Mouse (Mus musculus): ENCODE data around the gene Asb3. TPM values are rescaled to one million over a fixed set of nuclear protein-coding genes. Genes with fewer than 3 reads are reported as not detected.
"Not testable (repeated sequence)": the region's sequence is repeated elsewhere in the genome, so short reads cannot be mapped to it uniquely, and the experiment has no call there.

Asb3 gene
- total RNA-seq, 2 experiments from 2014 or later: 12.0 to 15.3 TPM

DNA sequence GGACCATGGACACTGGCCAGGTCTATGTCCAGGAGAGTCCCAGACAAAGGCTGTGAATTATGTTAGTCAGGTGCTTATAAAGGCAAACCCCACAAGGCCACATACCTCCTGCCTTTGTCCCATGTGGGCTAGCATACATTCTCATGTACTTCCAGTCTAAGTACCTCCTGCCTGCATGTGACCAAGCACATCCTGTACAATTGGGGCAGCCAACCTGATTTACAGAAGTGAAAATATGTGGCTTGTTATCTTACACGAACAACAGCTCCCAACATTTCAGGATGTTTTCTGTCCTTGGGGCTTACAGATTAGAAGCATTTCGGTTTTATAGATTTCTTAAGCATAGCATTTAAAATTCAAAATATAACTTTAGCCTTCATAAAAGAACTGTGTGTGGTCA lies 114.8 kb downstream of the Asb3 start:
- DNase-seq: no peak

DNA sequence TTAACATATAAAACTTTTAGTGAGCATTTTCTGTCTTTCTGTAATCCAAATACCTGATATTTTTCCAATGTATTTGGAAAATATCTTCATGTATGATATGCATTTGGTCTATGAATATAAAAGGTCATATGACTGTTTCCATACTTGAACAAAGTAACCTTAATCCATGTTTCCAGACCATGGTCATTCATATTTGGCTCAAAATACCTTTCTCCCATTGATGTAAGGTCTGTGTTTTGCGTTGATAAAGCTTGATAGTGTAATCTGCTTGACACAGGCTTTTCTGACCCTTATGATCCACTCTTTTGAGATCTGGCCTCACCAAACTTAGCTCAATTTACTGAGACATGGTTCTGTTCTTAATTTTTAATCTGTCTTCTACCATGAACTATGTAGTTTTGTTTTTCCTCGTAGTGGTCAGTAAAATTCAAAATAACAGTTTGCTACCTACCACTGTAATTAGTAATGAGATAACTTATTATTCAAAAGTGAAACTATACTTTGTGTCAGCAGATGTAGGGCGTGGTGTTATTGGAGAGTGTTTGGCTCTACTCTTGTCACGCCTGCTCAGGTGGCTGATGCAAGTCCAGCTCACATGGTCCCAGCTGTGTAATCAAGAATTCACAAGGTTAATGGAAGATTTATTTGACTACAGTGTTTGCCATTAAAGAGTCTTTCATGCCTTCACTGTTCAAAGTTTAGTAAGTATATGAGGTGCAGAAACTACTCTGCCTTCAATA lies 116.1 kb downstream of the Asb3 start:
- peak in 1 of 2 experiments; percentile 4 for DNase-seq

DNA sequence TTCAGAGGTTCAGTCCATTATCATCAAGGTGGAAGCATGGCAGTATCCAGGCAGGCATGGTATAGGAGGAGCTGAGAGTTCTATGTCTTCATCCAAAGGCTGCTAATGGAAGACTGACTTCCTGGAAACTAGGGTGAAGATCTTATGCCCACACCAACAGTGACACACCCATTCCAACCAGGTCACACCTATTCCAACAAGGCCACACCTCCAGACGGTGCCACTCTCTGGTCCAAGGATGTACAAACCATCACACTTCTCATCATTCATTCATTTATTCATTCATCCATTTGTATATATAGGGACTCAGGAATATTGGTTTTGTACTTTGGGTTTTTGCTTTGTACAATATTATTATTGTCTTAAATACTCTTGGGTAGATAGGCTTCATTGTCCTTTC lies 124.5 kb downstream of the Asb3 start:
- not testable (repeated sequence) for DNase-seq

DNA sequence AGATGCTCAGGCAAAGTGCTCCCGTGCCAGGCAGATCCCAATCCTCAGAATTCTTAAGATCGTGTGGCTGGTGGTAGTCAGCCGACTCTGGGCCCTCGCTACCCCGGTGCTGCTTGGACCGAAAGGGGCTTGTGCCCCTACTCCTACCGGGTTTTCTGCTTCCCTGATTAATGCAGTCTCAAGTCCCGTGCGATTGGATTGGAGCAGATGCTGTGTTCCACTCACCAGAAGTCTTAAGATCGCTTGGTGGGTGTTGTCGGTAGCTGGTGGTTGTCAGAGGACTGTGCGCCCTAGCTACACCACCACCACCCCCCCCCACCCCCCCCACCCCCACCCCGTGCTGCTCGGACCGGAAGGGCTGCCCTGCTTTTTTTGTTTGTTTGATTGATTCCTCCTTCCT lies 132.2 kb downstream of the Asb3 start:
- not testable (repeated sequence) for DNase-seq

DNA sequence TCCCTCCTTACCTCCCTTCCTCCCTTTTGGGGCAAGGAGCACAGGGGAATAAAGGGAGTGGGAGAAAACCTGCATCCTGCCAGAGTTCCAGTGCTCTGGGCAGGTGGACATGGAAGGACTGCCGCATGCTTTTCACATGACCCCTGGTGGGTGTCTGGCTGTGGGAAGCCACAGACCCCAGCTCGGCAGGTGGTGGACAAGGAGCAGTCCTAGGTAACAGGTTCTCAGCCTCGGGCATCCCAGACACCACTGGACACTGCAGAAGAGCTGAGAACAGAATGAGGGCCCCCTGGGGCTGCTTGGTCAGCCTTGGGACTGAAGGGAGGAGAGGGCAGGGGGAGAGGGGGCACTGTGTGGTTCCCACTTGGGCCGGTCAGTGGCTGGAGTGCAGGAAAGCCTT lies 149.7 kb downstream of the Asb3 start:
- no peak for DNase-seq

DNA sequence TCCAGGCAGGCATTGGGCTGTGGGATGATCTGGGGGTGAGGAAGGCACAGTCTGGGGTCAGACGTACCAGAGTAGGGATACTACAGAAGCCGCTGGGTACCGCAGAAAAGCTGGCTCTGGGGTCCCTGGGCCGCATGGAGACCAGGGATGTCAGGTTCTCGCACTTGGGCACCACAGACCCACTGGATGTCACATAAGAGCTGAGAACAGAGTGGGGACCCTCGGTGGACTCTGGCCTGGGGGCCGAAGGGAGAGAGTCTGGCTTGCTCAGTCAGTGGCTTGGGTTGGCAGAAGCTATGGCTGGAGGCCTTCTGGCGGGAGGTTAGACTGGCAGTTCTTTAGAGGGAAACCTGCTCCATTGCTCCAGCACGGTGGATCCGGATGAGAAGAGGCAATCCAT lies 204.8 kb downstream of the Asb3 start:
- no peak for DNase-seq

GRCm38 (mm10) chr11:31090478-31090978 lies 205.3 kb downstream of the Asb3 start:
- no peak for DNase-seq

- DNase-seq: not testable (repeated sequence)
Observed at GRCm38 (mm10) chr11:31099519-31099918, 214.3 kb downstream of the Asb3 start.

DNA sequence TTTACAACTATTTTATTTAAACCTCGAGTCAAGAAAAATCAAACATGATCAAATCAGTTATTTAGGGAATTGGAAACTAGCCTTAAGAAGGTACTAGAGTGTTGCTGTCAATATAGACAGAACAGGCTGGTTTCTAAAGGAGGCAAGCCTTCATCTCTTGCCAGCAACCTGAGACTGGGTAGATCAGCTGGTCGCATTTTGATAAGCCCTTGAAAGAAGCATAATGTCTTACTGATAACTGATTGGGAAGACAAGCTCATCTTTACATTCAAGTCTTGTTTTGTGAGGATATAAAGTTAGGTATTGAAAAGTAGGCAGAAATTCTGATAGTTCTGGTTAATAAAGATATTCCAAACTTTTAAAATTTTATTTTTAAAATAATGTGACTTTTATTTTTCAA lies 217.0 kb downstream of the Asb3 start:
- no peak for DNase-seq

GRCm38 (mm10) chr11:31105364-31105763 lies 220.1 kb downstream of the Asb3 start:
- DNase-seq: no peak

DNA sequence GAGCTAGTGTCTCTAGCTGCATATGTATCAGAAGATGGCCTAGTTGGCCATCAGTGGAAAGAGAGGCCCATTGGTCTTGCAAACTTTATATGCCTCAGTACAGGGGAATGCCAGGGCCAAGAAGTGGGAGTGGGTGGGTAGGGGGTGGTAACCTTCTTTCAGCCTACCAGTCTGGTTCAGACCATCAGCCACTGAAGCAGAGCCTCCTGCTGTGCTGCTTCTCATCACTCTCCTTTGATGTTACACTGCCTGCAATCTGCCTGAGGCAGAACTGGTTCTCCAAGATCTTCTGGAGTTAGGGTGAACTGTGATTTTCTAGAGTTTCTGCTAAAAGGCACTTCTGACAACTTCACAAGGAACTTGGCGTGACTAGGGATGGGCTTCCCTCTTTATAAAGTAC lies 241.7 kb downstream of the Asb3 start:
- DNase-seq: not testable (repeated sequence)

DNA sequence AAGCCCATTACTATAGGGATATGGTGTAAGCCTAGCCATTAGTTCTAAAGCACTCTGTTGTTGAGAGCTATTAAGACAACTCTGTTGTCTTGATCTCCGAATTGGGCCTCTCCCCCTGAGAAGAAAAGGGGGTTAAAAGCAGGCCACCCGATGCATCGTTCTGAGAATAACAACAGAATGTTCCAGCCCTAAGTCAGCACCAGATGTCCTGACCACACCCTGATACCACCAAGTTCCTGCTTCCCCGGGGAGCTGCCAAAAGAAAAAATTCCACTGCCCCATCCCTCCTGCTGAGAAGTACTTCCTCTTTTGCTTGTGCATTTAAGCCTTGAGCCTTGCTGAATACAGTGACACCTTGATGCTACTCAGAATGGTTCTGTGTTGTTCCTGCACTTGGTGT lies 248.5 kb downstream of the Asb3 start:
- DNase-seq: not testable (repeated sequence)

- DNase-seq: not testable (repeated sequence)
Observed at GRCm38 (mm10) chr11:31134824-31135223, 249.6 kb downstream of the Asb3 start.

DNA sequence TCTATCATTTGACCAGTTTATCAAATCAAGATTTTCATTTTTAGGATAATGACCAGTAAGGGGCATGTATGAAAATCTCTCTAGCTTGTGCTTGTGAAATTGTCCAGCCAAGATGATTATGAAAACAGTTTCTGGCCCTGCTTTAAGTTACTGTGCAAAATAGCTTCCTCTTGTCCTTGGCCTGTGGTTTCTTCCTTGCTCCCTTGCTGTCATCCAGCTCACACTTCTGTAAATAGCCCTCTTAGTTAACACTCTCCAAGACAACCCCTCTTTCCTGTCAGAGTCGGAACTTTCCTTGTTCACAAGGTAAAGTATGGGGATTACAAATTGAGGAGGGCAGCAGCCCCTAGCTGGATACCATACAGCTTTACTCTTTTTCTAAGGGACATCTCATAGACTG lies 253.2 kb downstream of the Asb3 start:
- not testable (repeated sequence) for DNase-seq

Other genes with a start within 250 kb of the Asb3 start
- gene Acyp2, start 235.8 kb upstream of the Asb3 start, total RNA-seq (2021): 10 to 100 TPM; 38.8 to 41.2 TPM
- gene Psme4, start 113.7 kb upstream of the Asb3 start, total RNA-seq (2021): 10 to 100 TPM; 58.9 to 81.1 TPM
- 1 to 10 TPM in 1 of 2 experiments, under 1 TPM in 1; 0.76 to 1.3 TPM for gene Gpr75, start 58 bp upstream of the Asb3 start, total RNA-seq (2021)
- gene Erlec1, start 68.9 kb downstream of the Asb3 start, total RNA-seq (2021): 10 to 100 TPM; 53.0 to 69.5 TPM
- gene Chac2, start 100.9 kb downstream of the Asb3 start, total RNA-seq (2021): 10 to 100 TPM; 11.4 to 12.3 TPM

Measured in adrenal gland, postnatal 36 days (tissue).